Mouse (Mus musculus): ENCODE results near the gene Flrt1.

- TF ChIP-seq POLR2A (IDR thresholded peaks at IDR 0.05; ENCODE audit: borderline replicate concordance, low read depth, low read length) (no peak), CTCF (IDR thresholded peaks at IDR 0.05; ENCODE audit: low read depth, low read length) (no peak)
Observed at GRCm38 (mm10) chr19:7110875-7111274, 5.3 kb upstream of the Flrt1 start.

Measured in bone marrow macrophage, adult 2 months (primary cell).